Mouse (Mus musculus) forebrain, embryonic 11.5 days (tissue): ENCODE results near the gene Nfrkb. TPM values are rescaled to one million over a fixed set of nuclear protein-coding genes. Genes with fewer than 3 reads are reported as not detected.

Experiments
- ATAC-seq: fragments of 200-750 bp; cut with Nextera tagmentation; replicated peaks from 2 replicates; pipeline ENCODE4 v1.8.0; 2017; ENCODE audit warnings: moderate TSS enrichment; ENCODE audit not compliant: low FRiP score
- DNase-seq: peaks from one replicate; pipeline ENCODE4 v3.0.0-alpha.2; 2017; ENCODE audit warnings: low spot score
- H3K27ac ChIP-seq: fragments of 300-500 bp; sonication (generic); 2 replicates; pipeline ENCODE4 v1.5.1; 2014; ENCODE audit warnings: low read depth, low read length
- H3K27me3 ChIP-seq: fragments of 300-500 bp; sonication (generic); 2 replicates; pipeline ENCODE4 v1.6.1; 2014; ENCODE audit warnings: mild to moderate bottlenecking, low read length, mixed read lengths; ENCODE audit not compliant: control insufficient read depth, insufficient read depth
- H3K36me3 ChIP-seq: fragments of 300-500 bp; sonication (generic); 2 replicates; pipeline ENCODE4 v1.6.1; 2014; ENCODE audit warnings: mild to moderate bottlenecking, low read length, moderate library complexity, mixed read lengths; ENCODE audit not compliant: control insufficient read depth, insufficient read depth
- H3K4me1 ChIP-seq: fragments of 300-500 bp; sonication (generic); replicated peaks from 2 replicates; pipeline ENCODE4 v1.6.1; 2014; ENCODE audit warnings: low read length, mixed read lengths; ENCODE audit not compliant: control insufficient read depth, insufficient read depth
- H3K4me2 ChIP-seq: fragments of 300-500 bp; sonication (generic); 2 replicates; pipeline ENCODE4 v1.6.1; 2014; ENCODE audit warnings: low read depth, mild to moderate bottlenecking, low read length, moderate library complexity, mixed read lengths; ENCODE audit not compliant: severe bottlenecking
- H3K4me3 ChIP-seq: fragments of 300-500 bp; sonication (generic); 2 replicates; pipeline ENCODE4 v1.5.1; 2014; ENCODE audit warnings: low read depth, low read length
- H3K9ac ChIP-seq: fragments of 300-500 bp; sonication (generic); 2 replicates; pipeline ENCODE4 v1.6.1; 2014; ENCODE audit warnings: low read length
- H3K9me3 ChIP-seq: fragments of 300-500 bp; sonication (generic); 2 replicates; pipeline ENCODE4 v1.6.1; 2016; ENCODE audit warnings: low read length, mixed read lengths; ENCODE audit not compliant: control insufficient read depth
- WGBS: fragments of 180-500 bp; shearing (Covaris S2); extraction: QIAGEN DNeasy Blood & Tissue Kit; methylation state at CpG from one replicate; pipeline ENCODE4 v1.1.7; 2014; 5-methylcytosine and 5-hydroxymethylcytosine counted together
- polyA plus RNA-seq: library from polyadenylated mRNA; unstranded; fragments of >200 nt; fragmentation: Nextera tagmentation; extraction: Ambion mirVana; gene quantifications from 2 replicates; pipeline ENCODE4 v1.2.1, GENCODE M21; 2014

Gene Nfrkb
- polyA plus RNA-seq, 1 experiment from 2014 or later = 25.7 TPM

GRCm38 (mm10) chr9:31432336-31432975 lies 46.5 kb downstream of the Nfrkb start:
- H3K9me3 ChIP-seq = no peaks in the 10 kb centered on the region
- DNase-seq = no peak
- H3K27me3 ChIP-seq = no peaks in the 10 kb centered on the region
- H3K36me3 ChIP-seq = no peaks in the 10 kb centered on the region
- no peak overlapping the region for H3K27ac ChIP-seq
- 85% methylated on average over 7 of the region's 7 CpGs for WGBS
- H3K4me1 ChIP-seq = no peaks in the 10 kb centered on the region
- ATAC-seq = no peak
- H3K4me2 ChIP-seq = no peak overlapping the region
- no peak overlapping the region for H3K9ac ChIP-seq
- no peak overlapping the region for H3K4me3 ChIP-seq

- H3K27ac ChIP-seq = no peak overlapping the region
- no peak overlapping the region for H3K9ac ChIP-seq
- DNase-seq (no peak), ATAC-seq (no peak)
- no peaks in the 10 kb centered on the region for H3K4me1 ChIP-seq
- 81% methylated on average over 3 of the region's 3 CpGs for WGBS
- no peak overlapping the region for H3K4me2 ChIP-seq
- H3K4me3 ChIP-seq = no peak overlapping the region
- H3K9me3 ChIP-seq = no peaks in the 10 kb centered on the region
- H3K36me3 ChIP-seq = no peaks in the 10 kb centered on the region
- H3K27me3 ChIP-seq = no peaks in the 10 kb centered on the region
These were observed 47.4 kb downstream of the Nfrkb start for GRCm38 (mm10) chr9:31433431-31433830.

GRCm38 (mm10) chr9:31435415-31435814 lies 49.4 kb downstream of the Nfrkb start:
- no peak overlapping the region for H3K4me2 ChIP-seq
- H3K9me3 ChIP-seq = no peaks in the 10 kb centered on the region
- DNase-seq (no peak), ATAC-seq (no peak)
- no peaks in the 10 kb centered on the region for H3K4me1 ChIP-seq
- H3K27ac ChIP-seq = no peak overlapping the region
- 87% methylated on average over 8 of the region's 8 CpGs for WGBS
- H3K27me3 ChIP-seq = no peaks in the 10 kb centered on the region
- H3K9ac ChIP-seq = no peak overlapping the region
- H3K36me3 ChIP-seq = no peaks in the 10 kb centered on the region
- H3K4me3 ChIP-seq = no peak overlapping the region

DNA sequence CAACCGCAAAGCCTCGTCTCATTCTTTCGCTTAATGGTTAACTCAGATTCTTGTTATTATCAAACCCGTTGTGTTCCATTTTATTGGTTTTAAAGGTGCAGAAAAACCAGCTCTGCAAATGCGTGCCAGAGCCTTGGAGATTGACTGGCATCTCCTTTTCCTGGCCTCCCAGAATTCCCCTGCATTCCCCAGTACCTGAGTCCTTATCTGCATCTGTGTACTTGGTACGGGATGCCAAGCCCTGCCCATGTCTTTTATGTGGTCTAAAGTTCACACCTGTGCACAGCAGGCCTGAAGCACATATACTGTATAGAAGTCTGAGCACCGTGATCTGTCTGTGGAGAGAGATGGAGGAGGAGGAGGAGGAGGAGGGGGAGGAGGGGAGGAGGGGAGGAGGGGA lies 51.9 kb downstream of the Nfrkb start:
- DNase-seq (no peak), ATAC-seq (no peak)
- 86% methylated on average over 7 of the region's 7 CpGs for WGBS
- H3K27ac ChIP-seq = no peak overlapping the region
- H3K4me3 ChIP-seq = no peak overlapping the region
- H3K36me3 ChIP-seq = no peaks in the 10 kb centered on the region
- H3K4me1 ChIP-seq = no peaks in the 10 kb centered on the region
- H3K9ac ChIP-seq = no peak overlapping the region
- H3K27me3 ChIP-seq = no peaks in the 10 kb centered on the region
- H3K4me2 ChIP-seq = no peak overlapping the region
- H3K9me3 ChIP-seq = no peaks in the 10 kb centered on the region

DNA sequence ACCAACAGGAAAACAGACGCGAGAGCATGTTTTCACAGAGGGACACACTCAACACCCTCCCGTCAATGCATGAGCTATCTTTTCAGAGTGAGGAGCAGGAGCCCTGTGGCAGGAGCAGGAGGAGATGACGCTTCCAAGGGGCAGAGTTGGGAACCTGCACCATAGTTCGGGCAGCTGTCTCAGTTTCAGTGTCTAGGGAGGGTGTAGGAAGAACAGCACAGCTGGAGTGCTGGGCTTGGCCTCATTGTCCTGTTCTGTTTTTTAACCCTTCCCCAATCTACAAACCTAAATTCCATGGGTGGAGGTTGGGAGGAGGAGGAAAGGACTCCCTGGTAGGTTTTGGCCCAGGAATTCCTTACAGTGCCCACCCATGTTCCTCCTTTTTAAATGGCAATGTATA lies 52.8 kb downstream of the Nfrkb start:
- 72% methylated on average over 5 of the region's 5 CpGs for WGBS
- Histone ChIP-seq H3K9ac (no peak overlapping the region), H3K36me3 (no peaks in the 10 kb centered on the region), H3K27ac (no peak overlapping the region), H3K9me3 (no peaks in the 10 kb centered on the region), H3K4me3 (no peak overlapping the region), H3K4me1 (no peaks in the 10 kb centered on the region), H3K4me2 (no peak overlapping the region), H3K27me3 (no peaks in the 10 kb centered on the region)
- ATAC-seq (no peak), DNase-seq (no peak)

- H3K4me1 ChIP-seq = no peaks in the 10 kb centered on the region
- ATAC-seq = no peak
These were observed 53.3 kb downstream of the Nfrkb start for GRCm38 (mm10) chr9:31439341-31439740.

GRCm38 (mm10) chr9:31440366-31440765 lies 54.4 kb downstream of the Nfrkb start:
- 83% methylated on average over 5 of the region's 5 CpGs for WGBS

More at GRCm38 (mm10) chr9:31439341-31439740, 53.3 kb downstream of the Nfrkb start:
- no peak overlapping the region for H3K9ac ChIP-seq
- no peak overlapping the region for H3K4me3 ChIP-seq
- H3K9me3 ChIP-seq = no peaks in the 10 kb centered on the region
- 87% methylated on average over 5 of the region's 6 CpGs for WGBS
- H3K27ac ChIP-seq = no peak overlapping the region
- no peaks in the 10 kb centered on the region for H3K36me3 ChIP-seq
- H3K4me2 ChIP-seq = no peak overlapping the region
- DNase-seq = no peak
- no peaks in the 10 kb centered on the region for H3K27me3 ChIP-seq

DNA sequence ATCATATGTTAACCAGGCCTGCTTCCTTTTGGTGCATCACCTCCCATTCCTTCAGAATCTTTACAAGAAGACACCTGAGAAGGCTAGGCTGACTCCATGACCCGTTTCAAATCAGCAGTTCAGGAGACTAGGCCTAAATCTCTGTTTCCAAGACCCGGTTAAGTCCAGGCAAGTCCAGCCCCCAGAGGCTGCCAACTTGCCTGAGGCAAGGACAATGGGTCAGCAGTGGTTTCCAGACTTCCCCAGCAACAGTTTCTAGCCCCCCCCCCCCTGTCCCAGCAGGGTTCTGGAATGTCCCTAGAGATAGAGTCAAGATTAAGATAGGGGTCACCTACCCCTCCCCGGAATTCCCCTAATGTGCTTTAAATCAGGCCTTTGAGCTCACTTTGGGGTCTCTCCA lies 55.5 kb downstream of the Nfrkb start:
- no peak overlapping the region for H3K4me3 ChIP-seq
- 86% methylated on average over 3 of the region's 3 CpGs for WGBS
- H3K4me2 ChIP-seq = no peak overlapping the region
- no peaks in the 10 kb centered on the region for H3K27me3 ChIP-seq
- ATAC-seq (no peak), DNase-seq (no peak)
- H3K9me3 ChIP-seq = no peaks in the 10 kb centered on the region
- H3K36me3 ChIP-seq = no peaks in the 10 kb centered on the region
- H3K9ac ChIP-seq = no peak overlapping the region
- no peaks in the 10 kb centered on the region for H3K4me1 ChIP-seq
- H3K27ac ChIP-seq = no peak overlapping the region

More at GRCm38 (mm10) chr9:31440366-31440765, 54.4 kb downstream of the Nfrkb start:
- Histone ChIP-seq H3K9me3 (no peaks in the 10 kb centered on the region), H3K36me3 (no peaks in the 10 kb centered on the region), H3K4me2 (no peak overlapping the region), H3K4me3 (no peak overlapping the region), H3K9ac (no peak overlapping the region), H3K4me1 (no peaks in the 10 kb centered on the region), H3K27ac (no peak overlapping the region), H3K27me3 (no peaks in the 10 kb centered on the region)
- ATAC-seq (no peak), DNase-seq (no peak)

GRCm38 (mm10) chr9:31444236-31444635 lies 58.2 kb downstream of the Nfrkb start:
- H3K27me3 ChIP-seq = no peaks in the 10 kb centered on the region
- WGBS = 85% methylated on average over 8 of the region's 8 CpGs
- DNase-seq (no peak), ATAC-seq (no peak)
- H3K9ac ChIP-seq = no peak overlapping the region
- no peak overlapping the region for H3K4me3 ChIP-seq
- no peaks in the 10 kb centered on the region for H3K4me1 ChIP-seq
- H3K27ac ChIP-seq = no peak overlapping the region
- no peaks in the 10 kb centered on the region for H3K9me3 ChIP-seq
- no peak overlapping the region for H3K4me2 ChIP-seq
- no peaks in the 10 kb centered on the region for H3K36me3 ChIP-seq
